Comparison of ENCODE assay signal across 9 mouse cellular contexts in the genomic region with DNA sequence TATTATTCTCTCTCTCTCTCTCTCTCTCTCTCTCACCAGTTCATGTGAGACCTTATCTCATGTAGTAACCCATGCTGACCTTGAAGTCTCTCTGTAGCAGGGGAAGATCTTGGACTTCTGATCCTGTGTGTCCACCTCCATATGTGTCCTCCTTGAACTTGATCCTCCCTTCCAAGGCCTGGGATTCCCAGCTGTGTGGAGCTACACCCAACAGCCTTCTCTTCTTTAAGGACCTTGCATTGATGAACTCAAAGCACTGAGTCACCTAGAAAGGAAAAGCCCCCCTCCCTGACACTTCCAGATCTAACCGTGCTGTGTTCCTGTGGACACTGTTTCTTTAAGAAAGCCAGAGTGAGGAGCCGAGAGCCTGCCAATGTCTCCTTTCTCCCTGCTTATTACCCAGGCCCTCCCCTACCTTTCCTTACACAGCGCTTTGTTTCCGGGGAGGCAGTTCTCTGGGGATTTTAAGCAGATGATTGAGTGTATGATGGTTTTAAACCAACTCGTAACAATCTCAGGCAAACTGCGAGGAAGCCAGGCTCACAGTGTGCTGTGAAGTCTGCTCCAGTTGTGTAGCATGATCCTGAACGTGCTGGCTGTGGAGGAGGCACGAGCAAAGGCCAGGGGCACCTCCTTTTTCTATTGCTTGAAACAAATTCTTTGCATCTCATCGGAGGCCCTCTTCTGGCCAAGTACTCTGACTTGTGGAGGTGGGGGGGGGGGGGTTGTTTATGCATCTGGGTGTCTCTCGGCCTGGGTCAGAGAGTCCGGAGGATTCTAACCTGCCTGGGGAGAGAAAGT.
DNase-seq lines count a peak whose midpoint lies in the region; ATAC-seq and TF ChIP-seq lines count a peak whose summit lies in the region.
"Had no signal": no experiment of that assay in that cellular context is flagged by ENCODE, and none has a peak within 500 bp of the region (broad histone marks: within the 10 kb centered on the region; RNA-seq: fewer than 3 reads in every experiment).

No protein-coding gene starts in this region.

- H3K9ac ChIP-seq in forebrain, embryonic 15.5 days (replicated peaks) = no peak overlapping the region

- peak; percentile 80 for ATAC-seq in forebrain, embryonic 15.5 days (replicated peaks)
- ATAC-seq in megakaryocyte progenitor cell, adult 5-6 weeks (replicated peaks; ENCODE audit: poor library complexity) = no peak
- no peak for ATAC-seq in activated CD4-positive, CD25-positive, alpha-beta regulatory T cell, adult 4 months

- no peak overlapping the region for H3K4me3 ChIP-seq in kidney, adult 2 months (ENCODE audit: insufficient read depth, low read depth, low read length)
- H3K4me3 ChIP-seq in brown adipose tissue, adult 24 weeks (ENCODE audit: insufficient read depth, low read depth, low read length) = peak overlapping the region; percentile 51; the same call in 1 of the 2 replicates
- 0 out of 2 replicates have a peak overlapping the region, but pooled peaks have one; percentile 16 for H3K4me3 ChIP-seq in forebrain, embryonic 15.5 days
- peak overlapping the region; percentile 9; the same call in 1 of the 2 replicates for H3K4me3 ChIP-seq in midbrain, embryonic 10.5 days

- WGBS in kidney, adult 2 months = 8% methylated on average over 11 of the region's 11 CpGs
- WGBS in forebrain, embryonic 15.5 days = 4% methylated on average over 11 of the region's 11 CpGs
- WGBS in midbrain, embryonic 10.5 days = 32% methylated on average over 11 of the region's 11 CpGs

- H3K4me1 ChIP-seq in kidney, adult 2 months (ENCODE audit: control insufficient read depth, insufficient read depth, low read length) = no peaks in the 10 kb centered on the region
- H3K4me1 ChIP-seq in brown adipose tissue, adult 24 weeks (ENCODE audit: control insufficient read depth, insufficient read depth, insufficient read length, low read length) = peaks cover 25% of the 10 kb centered on the region
- H3K4me1 ChIP-seq in forebrain, embryonic 15.5 days = peaks cover 20% of the 10 kb centered on the region
- peaks cover 48% of the 10 kb centered on the region for H3K4me1 ChIP-seq in midbrain, embryonic 10.5 days

- H3K4me2 ChIP-seq in forebrain, embryonic 15.5 days (replicated peaks) = peak overlapping the region; percentile 33

- no peak for TF ChIP-seq CTCF in kidney, adult 2 months (conservative IDR thresholded peaks at IDR 0.05; ENCODE audit: insufficient read depth, insufficient read length, low read depth, low read length)

- H3K27me3 ChIP-seq in kidney, adult 2 months (replicated peaks; ENCODE audit: control insufficient read depth, insufficient read depth, low read length) = no peaks in the 10 kb centered on the region
- no peaks in the 10 kb centered on the region for H3K27me3 ChIP-seq in forebrain, embryonic 15.5 days
- peaks cover 55% of the 10 kb centered on the region for H3K27me3 ChIP-seq in midbrain, embryonic 10.5 days (ENCODE audit: low read depth, poor library complexity, severe bottlenecking)

- no peaks in the 10 kb centered on the region for H3K36me3 ChIP-seq in kidney, adult 2 months (ENCODE audit: control insufficient read depth, insufficient read depth, low read length)
- no peaks in the 10 kb centered on the region for H3K36me3 ChIP-seq in forebrain, embryonic 15.5 days
- peaks cover 4% of the 10 kb centered on the region; the same call in 1 of the 2 replicates for H3K36me3 ChIP-seq in midbrain, embryonic 10.5 days
- H3K36me3 ChIP-seq: G1E had no signal

- no peak for TF ChIP-seq POLR2A in kidney, adult 2 months (IDR thresholded peaks at IDR 0.05; ENCODE audit: low read depth, low read length)

- H3K27ac ChIP-seq in kidney, adult 2 months (ENCODE audit: insufficient read depth, low read depth, low read length) = peak overlapping the region; percentile 2; the same call in 1 of the 2 replicates
- H3K27ac ChIP-seq in brown adipose tissue, adult 24 weeks (replicated peaks; ENCODE audit: low read depth, low read length) = peak overlapping the region; percentile 78
- peak overlapping the region; percentile 67 for H3K27ac ChIP-seq in forebrain, embryonic 15.5 days (replicated peaks)
- peak overlapping the region; percentile 69 for H3K27ac ChIP-seq in midbrain, embryonic 10.5 days (replicated peaks)

- DNase-seq in kidney, adult 2 months = no peak
- no peak for DNase-seq in kidney, adult 18-20 months
- no peak for DNase-seq in midbrain, embryonic 10.5 days (ENCODE audit: low spot score)
- no peak for DNase-seq in spleen, adult 18-20 months

- no peaks in the 10 kb centered on the region for H3K9me3 ChIP-seq in forebrain, embryonic 15.5 days
- peaks cover 11% of the 10 kb centered on the region for H3K9me3 ChIP-seq in midbrain, embryonic 10.5 days (replicated peaks)

Comparison
In these comparisons a context has a peak if more than half of its experiments do, and no peak if none do; other contexts are left out.
1. H3K27ac ChIP-seq: peak in every context shown above with its lines; median percentile 78 in brown adipose tissue, adult 24 weeks; 69 in midbrain, embryonic 10.5 days; 67 in forebrain, embryonic 15.5 days; 2 in kidney, adult 2 months.